Mouse (Mus musculus): ENCODE data around the gene Slc44a2.
A peak's percentile ranks its signal among the peaks of the same experiment; 100 is the strongest.
"Not testable (repeated sequence)": the region's sequence is repeated elsewhere in the genome, so short reads cannot be mapped to it uniquely, and the experiment has no call there.

Gene Slc44a2

DNA sequence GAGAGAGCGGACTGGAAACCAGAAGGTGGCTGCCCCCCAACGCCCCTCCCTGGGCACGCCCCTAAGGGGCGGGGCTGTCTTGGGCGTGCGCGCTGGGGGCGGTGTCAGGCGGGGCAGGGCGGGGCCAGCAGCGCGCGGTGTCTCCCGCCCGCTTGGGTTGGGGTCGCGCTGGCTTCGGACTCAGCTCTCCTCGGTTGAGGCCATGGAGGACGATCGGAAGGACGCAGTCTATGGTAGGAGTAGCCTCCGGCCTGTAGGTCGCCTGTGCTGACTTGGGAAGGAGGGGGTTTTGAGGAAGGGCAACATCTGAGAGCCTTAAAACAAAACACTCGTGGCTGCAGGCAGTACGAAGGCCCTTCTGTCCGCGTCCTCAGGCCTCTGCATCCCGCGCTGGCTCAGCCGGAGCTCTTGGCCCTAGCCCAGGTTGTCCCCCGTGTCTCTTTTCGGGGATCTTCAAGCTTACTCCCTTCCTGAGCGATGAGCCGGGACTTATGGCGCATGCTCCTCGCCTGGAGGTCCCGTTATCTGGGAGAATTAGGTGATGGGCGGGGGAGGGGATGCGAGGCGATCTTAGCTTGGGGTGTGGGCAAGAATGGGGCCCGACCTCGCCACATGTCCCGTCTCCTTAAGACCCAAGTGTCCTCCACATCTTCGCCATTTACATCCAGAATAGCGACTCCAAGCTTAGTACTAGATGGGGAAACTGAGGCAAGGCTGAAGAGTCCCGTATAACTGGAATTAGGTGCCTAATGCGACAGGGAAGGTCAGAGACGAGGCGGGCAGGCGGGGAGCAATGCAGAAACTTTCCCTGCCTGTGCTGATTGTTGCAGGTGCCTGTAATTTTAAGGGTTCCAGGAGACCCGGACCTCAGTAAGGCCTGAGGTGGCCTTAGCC, at the start of gene Slc44a2:
Gene Slc44a2, plus strand, starts transcription at position 80 of the 894 bp plus-strand sequence.
- DNase-seq (ENCODE audit: low read depth) = peak; percentile 88

- DNase-seq (ENCODE audit: low read depth) = no peak
Observed at GRCm38 (mm10) chr9:21272391-21272790, 48.1 kb upstream of the Slc44a2 start.

GRCm38 (mm10) chr9:21273094-21273493, 47.4 kb upstream of the Slc44a2 start:
- no peak for DNase-seq (ENCODE audit: low read depth)

GRCm38 (mm10) chr9:21273520-21274228, 46.8 kb upstream of the Slc44a2 start:
- DNase-seq (ENCODE audit: low read depth) = no peak

GRCm38 (mm10) chr9:21274336-21274735, 46.2 kb upstream of the Slc44a2 start:
- DNase-seq (ENCODE audit: low read depth) = no peak

GRCm38 (mm10) chr9:21275013-21275710, 45.3 kb upstream of the Slc44a2 start:
- DNase-seq (ENCODE audit: low read depth) = no peak

DNA sequence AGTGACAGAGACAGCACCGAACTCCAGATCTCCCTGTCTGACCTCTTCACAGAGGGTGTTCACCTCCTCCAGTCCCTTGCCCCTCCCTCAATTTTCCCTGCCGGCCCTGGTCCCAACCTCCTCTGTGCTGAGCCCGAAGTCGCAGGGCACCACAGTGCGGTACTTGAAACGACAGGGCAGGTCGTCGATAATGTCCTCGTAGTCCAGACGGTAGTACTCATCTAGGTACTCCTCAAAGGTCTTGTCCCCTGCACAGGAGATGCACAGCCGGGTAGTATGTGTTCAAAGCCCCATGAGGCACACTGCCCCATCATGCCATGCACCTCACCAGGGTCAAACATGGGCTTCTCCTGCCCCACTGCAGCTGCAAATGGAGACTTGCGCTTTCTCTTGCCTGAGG, 44.8 kb upstream of the Slc44a2 start:
- no peak for DNase-seq (ENCODE audit: low read depth)

DNA sequence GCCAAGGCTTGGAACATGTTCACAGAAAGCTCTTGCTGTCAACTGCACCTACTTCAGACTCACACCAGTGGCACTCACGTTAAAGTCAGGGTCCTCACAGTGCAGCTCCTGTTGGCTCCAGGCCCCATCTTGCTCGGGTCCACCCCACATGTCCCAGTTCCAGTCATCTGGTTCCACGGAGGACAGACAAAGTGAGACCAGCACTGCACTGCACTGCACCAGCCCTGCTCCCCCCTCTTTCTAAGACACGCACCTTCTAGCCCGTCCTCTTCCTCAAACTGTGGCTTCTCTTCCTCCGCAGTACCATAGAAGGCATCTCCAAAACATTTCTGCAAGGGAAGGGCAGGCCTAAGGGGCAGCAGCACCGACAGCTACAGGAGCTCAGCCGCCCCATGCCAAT, 44.2 kb upstream of the Slc44a2 start:
- DNase-seq (ENCODE audit: low read depth) = no peak

DNA sequence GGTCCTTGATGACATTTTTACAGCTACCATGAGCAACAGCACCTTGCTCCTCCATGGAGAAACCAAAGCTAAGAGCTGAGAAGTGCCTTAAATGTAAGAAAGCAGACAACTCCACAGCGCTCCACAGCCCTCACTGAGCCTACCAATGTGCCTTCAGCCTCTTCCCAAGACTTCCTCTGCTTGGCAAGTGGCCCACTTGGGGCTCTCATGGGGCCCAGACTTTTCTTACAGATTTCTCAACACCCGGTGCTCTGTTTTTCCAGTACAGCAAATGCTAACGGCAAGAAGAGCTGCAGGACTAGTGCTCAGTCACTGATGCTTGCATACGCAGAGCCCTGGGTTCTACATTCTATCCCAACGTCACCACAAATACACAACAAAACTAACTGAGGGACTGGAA, 42.7 kb upstream of the Slc44a2 start:
- no peak for DNase-seq (ENCODE audit: low read depth)

DNA sequence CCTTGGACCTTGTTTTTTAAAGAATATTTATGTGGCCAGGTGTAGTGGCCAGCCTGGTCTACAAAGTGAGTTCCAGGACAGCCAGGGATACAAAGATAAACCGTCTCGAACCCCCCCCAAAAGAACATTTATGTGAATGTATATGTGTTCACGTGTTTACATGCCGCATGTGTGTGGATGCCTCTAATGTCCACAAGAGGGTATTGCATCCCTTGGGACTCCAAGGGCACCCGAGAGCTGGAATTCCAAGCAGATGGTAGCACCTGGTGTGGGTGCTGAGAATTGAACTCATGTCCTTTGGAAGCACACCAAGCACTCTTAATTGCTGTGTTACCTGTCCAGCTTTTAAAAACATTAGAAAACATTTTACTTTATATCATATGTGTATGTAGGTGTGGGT, 36.9 kb upstream of the Slc44a2 start:
- no peak for DNase-seq (ENCODE audit: low read depth)

- DNase-seq (ENCODE audit: low read depth) = no peak
Observed at GRCm38 (mm10) chr9:21283994-21284393, 36.5 kb upstream of the Slc44a2 start.

DNA sequence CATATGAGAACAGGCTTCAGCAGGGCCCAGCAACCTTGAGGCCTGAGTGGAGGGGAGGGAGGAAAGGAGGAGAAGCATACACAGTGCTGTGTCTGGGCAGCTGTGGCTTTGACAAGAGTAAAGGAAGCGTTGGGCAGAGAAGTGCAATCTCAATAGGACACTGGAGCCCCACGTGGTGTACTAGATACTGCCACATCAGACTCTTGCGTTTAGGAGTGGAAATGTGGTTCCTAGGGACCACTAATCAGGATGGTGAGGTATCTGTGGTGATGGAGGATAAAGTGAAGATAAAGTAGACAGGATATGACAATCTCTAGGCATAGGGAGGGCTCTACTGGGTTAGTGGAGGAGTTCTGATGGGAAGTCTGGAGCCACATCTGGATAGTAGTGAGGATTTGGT, 33.7 kb upstream of the Slc44a2 start:
- no peak for DNase-seq (ENCODE audit: low read depth)

GRCm38 (mm10) chr9:21287571-21288402, 32.7 kb upstream of the Slc44a2 start, which contains the start of gene Kri1:
Kri1 (minus strand) TSS chr9:21287969.
- DNase-seq (ENCODE audit: low read depth) = peak; percentile 98

- DNase-seq (ENCODE audit: low read depth) = peak; percentile 32
Observed at GRCm38 (mm10) chr9:21288404-21289336, 31.8 kb upstream of the Slc44a2 start.

- no peak for DNase-seq (ENCODE audit: low read depth)
Observed at GRCm38 (mm10) chr9:21289337-21289671, 31.2 kb upstream of the Slc44a2 start.

GRCm38 (mm10) chr9:21290589-21290988, 29.9 kb upstream of the Slc44a2 start:
- DNase-seq (ENCODE audit: low read depth) = peak; percentile 39

DNA sequence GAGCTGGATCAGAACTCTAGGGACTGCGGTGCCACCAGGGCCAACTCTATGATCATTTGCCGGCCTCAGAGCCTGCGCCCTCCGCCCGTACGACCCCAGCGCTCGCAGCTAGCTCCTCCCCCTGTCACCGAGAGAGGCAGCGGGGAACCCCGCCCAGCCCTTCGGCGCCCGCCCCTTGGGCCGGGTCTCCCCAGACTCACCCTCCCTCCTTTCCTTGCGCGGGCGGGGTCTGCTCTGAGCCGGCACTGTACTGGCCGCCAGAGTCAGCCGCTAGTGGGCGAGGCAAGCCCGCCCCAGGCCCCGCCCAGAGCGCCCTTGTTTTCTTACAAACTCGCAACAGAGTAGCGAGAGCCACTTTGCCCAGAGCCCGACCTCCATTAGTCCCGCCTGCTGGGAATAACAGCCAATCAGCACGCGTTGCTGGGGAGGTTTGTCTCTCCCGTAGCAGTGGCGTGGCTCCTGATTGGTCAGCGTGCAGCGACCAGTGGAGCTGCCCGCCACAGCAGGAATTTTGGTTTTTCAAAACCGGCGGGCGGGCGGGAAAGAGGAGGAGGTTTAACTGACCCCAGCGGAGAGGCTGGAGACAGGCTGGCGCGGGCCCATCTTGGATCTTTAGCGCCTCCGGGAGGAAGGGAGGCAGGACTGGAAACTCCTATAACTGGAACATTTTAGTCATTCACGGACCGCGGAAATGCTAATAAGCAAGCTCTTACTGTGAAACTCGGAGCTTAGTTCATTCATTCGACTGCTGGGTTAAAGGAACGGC, 29.3 kb upstream of the Slc44a2 start, which contains the start of gene Cdkn2d:
Gene Cdkn2d, minus strand, starts transcription at position 386 of the 766 bp plus-strand sequence.
- DNase-seq (ENCODE audit: low read depth) = peak; percentile 99

- DNase-seq (ENCODE audit: low read depth) = not testable (repeated sequence)
Observed at GRCm38 (mm10) chr9:21291868-21292267, 28.6 kb upstream of the Slc44a2 start.

DNA sequence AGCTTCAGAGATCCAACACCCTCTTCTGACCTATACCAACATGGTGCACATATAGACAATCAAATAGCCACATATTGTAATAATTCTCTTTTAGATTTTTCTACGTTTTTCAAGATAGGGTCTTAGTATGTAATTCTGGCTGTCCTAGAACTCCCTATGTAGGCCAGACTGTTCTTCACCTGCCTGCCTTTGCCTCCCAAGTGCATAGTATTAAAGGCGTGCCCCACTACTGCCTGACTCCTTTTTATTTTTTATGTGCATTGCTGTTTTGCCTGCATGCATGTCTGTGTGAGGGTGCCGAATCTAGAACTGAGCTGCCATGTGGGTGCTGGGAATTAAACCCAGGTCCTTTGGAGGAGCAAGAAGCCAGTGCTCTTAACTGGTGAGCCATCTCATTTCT, 28.2 kb upstream of the Slc44a2 start:
- no peak for DNase-seq (ENCODE audit: low read depth)

- no peak for DNase-seq (ENCODE audit: low read depth)
Observed at GRCm38 (mm10) chr9:21299014-21299413, 21.5 kb upstream of the Slc44a2 start.
